Mouse (Mus musculus): ENCODE data around the gene Tbc1d1. TPM values are rescaled to one million over a fixed set of nuclear protein-coding genes. Genes with fewer than 3 reads are reported as not detected.

Gene Tbc1d1
- total RNA-seq (2022), result 10 to 100 TPM; 10.2 to 17.7 (median 14.7) TPM

DNA sequence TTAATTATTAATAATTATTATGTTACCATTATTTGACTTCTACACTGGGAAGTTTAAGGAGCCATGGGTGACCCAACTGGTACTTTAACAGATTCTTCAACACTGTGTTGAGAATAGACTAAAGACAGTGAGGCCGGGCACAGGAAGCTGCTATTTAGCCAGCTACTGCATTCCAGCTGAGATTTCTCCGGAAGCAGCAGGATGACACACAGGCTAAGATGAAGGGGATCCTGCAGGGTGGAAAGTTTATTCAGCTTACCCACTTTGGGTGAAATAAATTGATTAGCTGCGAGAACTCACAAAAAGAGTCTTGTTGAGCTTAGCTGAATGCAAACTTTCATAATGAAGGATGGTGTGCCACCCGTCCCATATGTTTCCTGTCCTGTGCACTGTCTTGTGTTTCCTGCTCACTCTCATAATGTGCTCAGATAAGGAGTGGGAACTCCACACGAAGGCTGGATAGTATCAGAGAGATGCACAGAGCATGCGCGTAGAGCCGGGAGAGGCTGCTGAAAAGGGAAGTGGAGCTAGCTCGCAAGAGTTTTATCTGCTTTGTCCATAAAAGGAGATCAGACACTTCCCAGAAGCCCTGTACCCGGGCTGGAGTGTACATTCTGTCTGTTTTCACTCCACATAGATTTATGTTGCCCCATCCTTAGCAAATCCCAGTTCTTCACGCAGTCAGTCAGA is at the start of gene Tbc1d1:
TSS of gene Tbc1d1 (plus strand) at position 445 of the 690 bp plus-strand sequence.
- DNase-seq, result peak; percentile 38

DNA sequence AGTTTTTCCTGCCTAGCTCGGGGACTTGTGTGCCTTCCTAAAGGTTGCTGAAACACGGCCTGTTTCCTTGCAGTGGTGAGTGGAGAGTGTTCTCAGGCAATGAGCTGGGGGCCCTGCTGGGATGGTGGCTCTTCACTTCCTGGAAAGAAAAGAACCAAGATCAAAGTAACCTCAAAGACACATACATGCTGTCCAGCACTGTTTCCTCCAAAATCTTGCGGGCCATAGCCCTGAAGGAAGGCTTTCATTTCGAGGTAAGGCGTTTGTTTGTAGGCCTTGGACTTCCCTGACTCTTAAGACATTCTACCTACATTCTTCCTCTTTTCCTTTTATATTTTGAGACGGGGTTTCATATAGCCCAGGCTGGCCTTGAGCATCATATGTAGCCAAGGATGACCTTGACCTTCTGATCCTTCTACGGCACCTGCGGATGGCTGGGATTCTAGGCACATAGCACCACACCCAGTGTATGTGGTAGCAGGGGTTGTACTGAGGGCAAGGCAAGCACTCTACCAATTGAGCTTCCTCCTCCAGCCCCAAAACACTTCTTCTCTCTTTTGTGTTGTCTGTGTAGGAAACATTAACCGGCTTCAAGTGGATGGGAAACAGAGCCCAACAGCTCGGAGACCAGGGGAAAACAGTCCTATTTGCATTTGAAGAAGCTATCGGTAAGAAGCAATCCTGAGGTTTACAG is 48.4 kb upstream of the Tbc1d1 start:
- DNase-seq, result no peak

DNA sequence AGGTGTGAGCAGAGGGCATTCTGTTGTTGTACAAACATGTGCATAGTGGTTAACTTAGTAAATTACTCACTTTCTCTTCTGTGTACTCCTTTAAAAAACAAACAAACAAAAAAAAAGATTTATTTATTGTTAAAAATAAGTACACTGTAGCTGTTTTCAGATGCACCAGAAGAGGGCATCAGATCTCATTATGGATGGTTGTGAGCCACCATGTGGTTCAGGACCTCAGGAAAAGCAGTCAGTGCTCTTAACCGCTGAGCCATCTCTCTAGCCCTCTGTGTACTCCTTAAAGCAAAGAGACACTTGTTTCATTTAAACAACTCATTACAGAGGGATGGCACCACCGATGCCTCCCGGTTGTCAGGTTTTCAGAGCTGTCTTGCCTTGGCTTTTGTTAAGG is 46.9 kb upstream of the Tbc1d1 start:
- DNase-seq, result no peak

DNA sequence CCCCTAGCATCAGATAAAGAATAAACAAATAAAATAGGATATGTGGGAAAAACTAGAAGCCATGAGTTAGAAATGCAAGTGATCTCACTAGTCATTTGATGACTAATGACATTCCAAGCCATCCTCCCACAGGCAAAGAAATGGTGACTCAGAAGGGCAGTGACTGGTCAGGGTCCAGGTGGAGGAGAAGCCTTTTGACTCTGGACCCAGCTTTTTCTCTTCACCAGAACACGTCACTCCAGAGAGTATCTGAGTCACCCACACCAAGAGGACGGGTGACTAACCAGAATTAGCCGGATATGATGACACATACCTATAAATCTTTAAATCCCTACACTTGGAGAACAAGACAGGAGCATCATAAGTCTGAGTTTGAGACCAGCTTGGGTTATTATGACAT is 43.7 kb upstream of the Tbc1d1 start:
- DNase-seq, result peak; percentile 83

DNA sequence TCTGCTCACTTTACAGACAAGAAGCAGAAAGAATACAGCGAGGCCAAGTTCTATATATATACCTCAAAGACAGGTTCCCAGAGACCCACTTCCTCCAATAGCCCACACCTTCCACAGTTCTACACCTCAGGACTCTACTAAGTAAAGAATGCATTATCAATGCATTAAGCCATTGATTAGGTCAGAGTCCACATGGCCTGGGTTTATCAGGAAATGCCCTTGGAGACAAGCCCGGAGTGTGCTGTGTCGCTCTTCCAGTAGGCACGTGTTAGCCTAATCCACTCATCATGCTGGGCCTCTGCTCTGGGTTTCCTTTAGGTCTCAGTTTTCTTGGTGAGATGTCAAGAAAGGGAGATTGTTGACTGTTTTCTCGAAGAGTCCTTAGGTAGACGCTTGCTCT is 41.9 kb upstream of the Tbc1d1 start:
- no peak for DNase-seq

DNA sequence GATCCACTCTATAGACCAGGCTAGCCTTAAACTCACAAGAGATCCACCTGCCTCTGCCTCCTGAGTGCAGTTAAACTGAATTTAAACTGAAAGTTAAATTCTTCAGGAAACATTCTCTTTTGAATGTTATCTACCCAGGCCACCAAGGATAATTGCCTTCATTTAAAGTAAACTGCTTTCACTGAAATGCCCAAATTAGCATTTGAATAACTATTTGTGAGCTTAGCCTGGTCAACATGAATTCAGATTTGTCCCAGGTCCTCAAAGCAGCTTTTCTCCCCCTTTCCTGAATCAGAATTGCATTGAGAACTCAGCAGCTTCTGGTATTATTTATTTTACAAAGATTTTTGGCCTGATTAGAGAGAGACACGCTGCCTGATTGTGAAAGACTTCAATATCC is 38.9 kb upstream of the Tbc1d1 start:
- DNase-seq, result no peak

DNA sequence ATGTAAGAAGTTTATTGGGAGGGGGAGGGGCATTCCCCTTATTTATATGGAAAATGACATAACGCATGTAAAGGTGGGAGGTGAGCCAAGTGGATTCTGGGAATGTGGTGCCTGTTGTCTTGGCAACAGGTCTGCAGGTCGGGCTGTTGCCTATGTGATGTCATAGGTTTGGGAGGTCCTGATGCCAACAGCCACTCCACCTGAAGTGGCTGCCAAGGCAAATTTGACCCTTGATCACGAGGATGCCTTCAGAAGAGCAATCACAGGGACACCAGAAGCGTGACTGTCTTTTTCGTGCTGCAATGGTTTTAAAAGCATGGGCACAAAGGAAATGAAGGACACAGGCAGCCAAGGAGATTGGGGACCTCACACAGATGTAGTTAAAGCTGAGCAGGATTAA is 30.3 kb upstream of the Tbc1d1 start:
- DNase-seq, result no peak

DNA sequence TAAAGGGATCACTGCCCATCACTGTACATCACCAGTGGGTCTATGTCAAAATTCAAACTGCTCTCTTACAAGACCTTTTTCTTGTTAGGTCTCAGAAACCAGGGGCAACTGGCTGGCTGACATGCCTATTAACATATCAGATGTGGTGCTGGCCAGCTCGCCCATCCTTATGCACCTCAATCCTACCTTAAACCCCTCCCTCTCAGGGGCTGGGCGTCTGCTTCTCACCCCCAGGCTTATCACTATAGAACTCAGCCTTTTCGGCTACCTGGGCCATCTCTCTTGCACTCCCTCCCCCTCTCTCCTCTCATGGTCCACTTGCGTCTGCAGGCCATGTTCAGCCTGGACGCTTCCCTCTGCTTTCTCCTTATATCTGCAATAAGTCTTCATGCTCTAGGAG is 24.6 kb upstream of the Tbc1d1 start:
- DNase-seq, result no peak

DNA sequence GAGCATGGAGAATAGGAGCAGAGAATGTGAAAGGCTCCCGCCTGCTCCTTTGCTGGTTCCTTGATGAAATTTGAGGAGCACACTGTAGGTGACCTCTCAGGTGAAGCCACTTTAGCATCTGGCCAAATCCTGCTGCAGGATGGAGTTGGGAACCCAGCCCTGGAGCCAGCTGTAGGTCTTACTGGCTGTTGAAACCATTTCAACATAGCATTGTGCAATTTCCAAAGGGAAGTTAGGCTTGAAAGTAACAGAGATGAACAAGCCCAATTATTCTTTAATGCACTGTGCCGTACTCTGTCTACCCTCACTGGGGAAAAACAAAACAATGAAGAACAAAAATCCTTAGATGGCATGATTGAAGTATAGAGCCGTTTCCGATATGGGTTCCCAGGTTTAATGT is 22.2 kb upstream of the Tbc1d1 start:
- DNase-seq, result no peak

DNA sequence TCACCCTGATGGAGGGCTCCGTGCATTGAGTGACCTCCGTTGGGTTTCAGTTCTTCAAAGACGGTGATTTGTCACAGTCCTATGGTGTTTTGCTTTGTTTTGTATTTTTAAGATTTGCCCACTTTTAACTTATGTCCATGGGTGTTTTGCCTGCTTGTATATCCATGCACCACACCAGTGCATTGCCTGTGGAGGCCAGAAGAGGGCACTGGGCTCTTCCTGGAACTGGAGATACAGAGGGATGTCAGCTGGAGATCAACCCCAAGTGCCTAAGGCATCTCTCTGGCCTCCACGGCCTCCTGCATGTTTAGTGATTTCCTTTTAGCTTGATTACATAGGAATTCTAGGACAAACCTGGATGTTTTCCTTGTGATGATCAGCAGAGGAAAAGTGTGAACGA is 19.8 kb upstream of the Tbc1d1 start:
- no peak for DNase-seq

DNA sequence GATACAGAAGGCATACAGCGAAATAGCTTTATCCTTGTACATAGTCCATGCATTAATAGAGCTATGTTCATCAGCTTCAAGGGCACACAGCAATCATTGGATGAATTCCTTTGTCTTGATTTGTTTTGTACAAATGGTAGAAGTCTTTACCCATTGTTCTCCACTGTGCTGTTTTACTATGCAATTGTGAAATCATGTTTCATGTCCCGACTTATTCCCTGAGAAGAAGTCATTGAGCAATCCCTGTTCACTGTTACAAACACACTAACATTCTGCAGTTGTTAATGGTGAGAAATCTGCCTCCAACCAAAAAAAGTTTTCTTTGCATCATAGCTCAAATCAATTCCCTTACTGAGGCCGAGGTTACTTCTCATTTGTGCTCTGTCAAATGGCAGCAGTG is 15.9 kb upstream of the Tbc1d1 start:
- no peak for DNase-seq

DNA sequence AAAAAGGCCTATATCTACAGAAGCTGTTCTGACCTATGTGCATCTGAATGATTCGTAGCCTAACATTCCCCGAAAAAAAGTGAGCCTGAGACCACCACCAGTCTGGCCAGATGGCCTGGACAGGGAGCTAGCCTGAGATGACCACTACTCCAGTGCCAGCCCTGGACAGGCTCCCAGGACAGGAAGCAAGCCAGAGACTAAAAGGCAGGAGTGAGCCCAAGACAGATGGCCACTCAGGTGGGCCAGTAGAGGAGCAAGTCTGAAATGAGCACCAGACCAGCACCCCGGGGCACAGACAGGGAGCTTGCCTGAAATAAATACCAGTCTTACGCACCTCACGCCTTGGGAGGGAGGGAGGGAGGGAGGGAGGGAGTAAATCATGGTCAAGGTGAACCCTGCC is 11.8 kb upstream of the Tbc1d1 start:
- no peak for DNase-seq

DNA sequence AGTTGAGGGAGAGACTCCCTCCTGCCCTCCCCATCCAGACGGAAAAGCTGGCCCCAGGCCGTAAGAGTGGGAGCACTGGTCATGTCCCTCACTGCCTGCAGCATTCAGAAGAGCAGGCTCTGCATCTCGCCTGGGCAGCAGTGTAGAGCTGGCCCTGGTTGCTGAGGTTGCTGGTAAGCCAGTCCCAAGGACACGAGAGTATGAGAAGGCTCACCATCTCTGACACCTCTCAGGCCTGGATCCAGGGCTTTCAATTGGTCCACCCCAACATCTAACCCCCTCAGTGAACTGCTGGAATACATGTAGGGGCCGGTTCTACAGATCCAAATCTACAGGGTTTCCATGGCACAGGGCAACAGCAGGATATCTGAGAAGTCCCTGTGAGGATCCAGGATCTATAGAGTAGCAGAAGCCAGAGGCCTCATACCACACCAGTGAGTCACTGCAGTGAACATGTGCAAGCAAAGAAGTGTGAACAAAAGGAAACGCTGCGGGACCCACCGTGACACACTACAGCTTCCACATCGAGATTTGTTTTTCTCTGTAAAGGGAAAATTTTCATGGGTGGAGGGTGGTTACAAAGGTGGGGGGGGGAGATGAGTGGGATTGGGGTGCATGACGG is 9.6 kb upstream of the Tbc1d1 start:
- DNase-seq, result no peak

DNA sequence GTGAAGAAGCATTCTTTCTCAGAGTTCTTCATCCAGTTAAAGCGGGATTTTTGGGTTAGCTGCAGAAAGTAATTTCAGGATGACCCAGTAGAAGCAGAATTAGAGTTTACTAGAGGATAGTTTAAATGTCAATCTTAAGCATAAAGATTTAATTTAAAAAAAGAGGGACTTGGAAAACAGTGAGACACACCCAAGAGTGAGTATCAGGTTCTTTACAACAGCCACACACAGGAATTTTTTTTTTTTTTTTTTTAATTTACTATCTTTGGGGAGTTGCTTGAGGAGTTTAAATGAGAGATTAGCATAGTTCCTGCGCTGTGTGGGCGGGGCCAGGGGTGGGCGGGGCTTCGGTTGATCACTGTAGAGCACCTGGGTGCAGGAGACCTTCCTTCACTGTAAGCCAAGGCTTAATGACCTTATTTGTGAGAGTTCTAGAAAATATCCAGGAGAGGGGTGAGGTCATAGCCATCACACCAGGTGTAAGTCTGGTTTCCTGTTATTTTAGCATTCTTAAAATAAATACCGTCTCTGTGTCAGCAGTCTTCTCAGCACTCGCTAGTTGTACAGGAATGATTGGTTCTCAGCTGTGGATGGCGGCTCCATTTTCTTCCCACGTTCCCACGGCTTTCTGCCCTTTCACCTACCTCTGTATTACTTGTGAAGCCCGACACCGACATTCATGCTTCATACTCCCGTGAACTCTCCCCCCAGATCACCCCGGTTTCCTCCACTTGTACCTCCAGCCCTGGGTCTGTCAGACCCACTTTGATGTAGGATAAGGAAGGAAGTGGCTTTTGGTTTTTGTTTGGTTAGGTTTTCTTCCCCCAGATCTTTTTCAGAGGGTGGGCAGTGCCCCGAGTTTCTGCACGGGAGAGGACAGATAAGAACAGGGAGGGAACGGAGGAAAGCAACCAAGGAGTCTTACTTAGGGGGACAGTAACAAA is 6.6 kb upstream of the Tbc1d1 start:
- no peak for DNase-seq

DNA sequence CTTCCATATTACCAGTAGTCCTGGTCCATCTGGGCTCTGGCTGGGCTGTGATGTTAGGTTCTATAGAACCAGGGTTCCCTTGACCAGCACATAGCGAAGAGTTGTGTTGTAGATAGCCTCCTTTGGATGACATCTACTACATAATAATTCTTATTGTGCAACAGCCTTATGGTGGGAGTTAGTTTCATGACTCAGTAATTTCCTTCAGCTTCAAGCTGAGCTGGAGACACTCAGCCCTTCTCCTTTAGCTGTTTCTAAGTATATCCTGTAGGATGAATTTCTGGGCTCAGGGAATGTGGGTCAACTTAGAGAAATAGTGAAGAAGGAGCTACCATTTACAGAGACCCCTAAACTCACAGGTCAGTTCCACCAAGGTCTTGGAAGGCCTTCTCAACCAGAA is 2.8 kb upstream of the Tbc1d1 start:
- DNase-seq, result no peak

DNA sequence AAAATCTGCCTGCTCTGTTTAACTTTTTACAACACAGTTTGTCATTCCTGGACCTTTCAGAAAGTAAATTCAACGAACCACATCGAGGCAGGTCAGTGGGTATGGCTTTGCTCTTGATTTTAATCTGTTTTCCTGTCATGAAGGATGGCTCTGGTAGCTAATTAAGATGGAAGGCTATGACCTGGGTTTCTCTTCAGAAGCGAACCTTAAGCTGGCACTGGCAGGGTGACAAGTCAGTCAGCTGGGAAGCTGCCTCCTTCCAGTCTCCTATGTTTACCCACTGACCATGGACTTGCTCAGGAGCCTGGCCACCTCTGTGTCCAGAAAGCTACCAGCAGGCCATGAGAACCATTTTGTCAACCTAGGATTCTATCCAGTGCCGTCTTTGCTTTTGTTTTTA is 474 bp downstream of the Tbc1d1 start:
- DNase-seq, result no peak

DNA sequence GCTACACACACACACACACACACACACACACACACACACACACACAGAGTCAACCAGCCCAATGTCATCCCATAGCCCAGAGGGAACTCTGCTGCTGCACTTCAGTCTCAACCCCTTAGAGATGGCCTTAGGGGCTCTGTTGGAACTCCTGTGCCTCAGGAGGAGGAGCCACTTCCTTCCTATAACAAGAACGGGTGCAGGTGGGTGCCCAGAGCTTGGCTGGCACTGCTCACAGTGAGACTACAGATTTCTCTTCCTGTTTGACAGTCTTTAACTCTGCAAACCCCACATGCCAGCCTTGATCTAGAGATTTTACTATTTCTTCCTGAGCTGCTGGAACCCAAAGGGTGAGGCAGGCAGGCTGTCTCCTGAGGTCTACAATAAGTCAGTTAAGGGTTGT is 1.8 kb downstream of the Tbc1d1 start:
- DNase-seq, result no peak

DNA sequence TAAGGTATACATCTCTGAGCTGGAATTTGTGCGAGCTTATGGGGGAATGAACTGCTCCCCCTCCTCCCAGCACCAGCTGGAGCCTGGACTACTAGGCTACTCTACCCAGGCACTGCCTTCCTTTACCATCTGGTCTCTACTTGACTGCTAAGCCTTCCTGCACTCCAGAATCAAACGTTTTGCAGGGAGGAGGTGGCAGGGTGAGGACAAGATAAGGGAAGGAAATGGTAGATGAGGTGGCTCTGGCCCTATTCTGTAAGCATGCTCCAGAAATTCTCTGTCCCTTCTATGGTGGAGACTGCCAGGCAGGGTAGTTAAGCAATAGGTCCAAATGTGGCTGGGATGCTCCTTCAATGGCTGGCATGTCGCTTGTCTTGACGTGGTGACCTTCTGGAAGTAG is 2.4 kb downstream of the Tbc1d1 start:
- DNase-seq, result no peak

DNA sequence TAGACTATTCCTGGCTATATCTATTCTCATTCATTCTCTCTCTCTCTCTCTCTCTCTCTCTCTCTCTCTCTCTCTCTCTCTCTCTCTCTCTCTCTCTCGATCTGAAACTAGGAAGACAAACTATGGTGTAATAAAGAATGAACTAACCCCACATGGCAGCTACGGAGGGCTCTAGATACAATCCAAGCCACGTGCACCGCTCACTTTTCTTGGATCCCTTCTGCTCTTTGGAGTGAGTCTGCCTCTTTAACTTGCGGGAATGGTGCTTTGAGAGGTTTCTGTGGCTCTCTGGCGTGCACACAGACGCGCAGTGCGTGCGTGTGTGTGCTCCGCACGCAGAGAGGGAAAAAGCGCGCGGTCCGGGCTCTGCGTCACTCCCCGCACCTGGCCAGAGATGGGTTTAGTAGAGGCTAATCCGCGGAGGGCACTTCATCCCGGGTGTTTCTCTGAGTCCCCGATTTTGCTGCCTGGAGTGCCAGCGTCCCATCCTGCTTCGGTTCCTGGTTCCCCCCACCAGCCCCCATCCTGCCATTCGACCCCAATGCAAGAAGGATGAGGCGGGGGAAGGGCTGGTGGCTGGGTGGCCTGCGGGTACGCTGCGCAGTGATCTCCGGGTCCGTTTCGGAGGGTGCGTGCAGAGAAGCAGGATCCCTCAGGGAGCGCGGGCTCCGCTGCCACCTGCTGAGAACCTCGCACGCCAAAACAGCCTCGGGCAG is 3.1 kb downstream of the Tbc1d1 start:
- DNase-seq, result no peak

DNA sequence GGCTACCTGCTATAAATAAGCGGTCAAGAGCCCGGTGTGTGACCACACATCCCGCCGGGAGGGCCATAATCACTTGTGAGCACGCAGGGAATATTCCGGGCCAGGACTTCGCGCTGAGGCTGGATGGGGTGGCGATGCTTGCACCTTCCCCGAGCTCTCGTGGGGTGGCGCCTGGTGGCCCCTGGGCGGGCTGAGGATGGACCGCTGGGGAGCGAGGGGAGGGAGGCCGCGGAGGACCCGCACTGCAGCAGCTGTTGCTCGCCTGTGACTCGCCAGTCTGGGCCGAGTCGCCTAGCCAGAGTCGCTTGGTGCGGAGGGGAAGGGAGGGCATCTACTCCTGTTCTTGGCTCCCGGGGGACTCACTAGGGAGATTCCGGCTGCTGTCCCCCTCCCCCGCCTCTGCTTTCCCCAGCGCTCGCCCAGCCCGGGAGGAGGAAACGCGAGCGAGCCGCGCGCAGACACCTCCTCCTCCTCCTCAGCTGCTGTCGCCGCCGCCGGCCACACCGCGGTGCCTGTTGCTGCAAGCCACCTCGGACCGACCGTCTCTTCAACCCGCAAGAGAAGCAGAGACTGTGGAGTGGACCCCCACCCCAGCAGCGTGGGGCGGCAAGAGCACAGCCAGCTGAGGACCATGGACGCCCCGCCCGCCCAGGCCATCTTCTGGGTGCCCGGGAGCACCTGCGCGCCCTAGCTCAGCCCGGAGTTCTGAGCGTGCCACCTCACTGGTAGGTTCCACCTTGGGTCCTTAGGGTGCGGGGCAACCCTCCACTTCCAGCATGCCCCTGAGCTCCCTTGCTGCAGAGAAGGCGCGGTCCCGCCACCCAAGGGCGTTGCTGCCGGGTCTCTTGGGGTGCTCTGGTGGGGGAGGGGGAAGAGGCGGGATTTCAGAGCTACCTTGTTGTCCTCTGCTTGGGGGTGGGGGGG is 3.9 kb downstream of the Tbc1d1 start:
- DNase-seq, result peak; percentile 28
